Mouse (Mus musculus) left cerebral cortex, adult 8-10 months (tissue): ENCODE data around the gene Pif1. TPM values are rescaled to one million over a fixed set of nuclear protein-coding genes. Genes with fewer than 3 reads are reported as not detected.

Experiments used
- DNase-seq, 2 experiments: peaks; one replicate each; pipeline ENCODE4 v3.0.0; 2022; ENCODE audit warnings: low spot score in 2 of 2
- total RNA-seq, 4 experiments: library from RNA; stranded (reverse); gene quantifications; 2 replicates each; pipeline ENCODE4 v1.2.4; 2022

The Pif1 gene
- total RNA-seq, 4 experiments from 2014 or later = 0.18 to 0.63 (median 0.26) TPM

GRCm38 (mm10) chr9:65635766-65636165, 48.8 kb downstream of the Pif1 start:
- DNase-seq = no peak

DNA sequence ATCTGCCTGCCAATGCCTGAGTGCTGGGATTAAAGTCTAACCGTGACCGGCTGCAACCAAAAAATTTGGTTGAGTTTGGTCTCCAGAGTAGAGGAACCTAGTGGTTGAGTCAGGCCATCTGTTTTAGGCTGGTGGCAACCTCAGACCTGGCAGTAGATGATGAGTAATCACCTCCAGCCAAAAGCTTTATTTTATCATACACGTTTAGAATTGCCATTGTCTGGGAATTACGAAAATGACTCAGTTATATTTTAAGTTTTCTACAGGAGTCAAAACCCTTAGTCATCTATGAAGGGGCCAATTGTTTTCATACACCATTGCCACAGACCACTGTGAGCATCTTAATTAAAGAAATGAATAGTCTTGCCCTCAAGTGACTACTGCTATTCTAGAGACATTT, 50.0 kb downstream of the Pif1 start:
- no peak for DNase-seq

GRCm38 (mm10) chr9:65639065-65639464, 52.1 kb downstream of the Pif1 start:
- DNase-seq = no peak

DNA sequence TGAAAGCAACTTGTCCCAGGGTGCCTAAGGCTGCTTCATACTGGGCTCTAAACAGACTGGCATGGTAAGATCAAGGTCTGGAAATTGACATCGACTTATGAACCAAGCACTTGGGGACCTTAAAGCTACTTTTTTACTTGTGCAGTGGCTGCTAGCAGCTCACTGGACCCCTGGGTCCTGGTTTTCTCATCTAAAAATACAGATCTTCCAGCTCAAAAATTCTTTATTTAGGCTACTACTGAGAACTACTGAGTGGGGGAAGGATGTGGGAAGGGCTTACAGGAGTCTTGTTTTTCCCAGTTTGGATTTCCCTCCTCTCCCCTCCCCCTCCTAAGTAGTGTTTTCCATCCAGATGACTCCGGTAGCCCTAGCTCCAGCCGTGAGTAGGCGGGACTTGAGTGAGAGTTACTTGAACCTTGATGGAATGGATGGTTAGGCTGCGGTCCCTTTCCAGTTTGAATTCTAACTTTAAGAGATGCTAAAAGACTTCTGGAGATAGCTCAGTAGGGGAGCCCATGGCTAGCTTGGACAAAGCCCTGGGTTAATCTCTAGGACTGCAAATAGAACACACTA, 54.0 kb downstream of the Pif1 start:
- no peak for DNase-seq

- DNase-seq = no peak
These were observed 54.6 kb downstream of the Pif1 start for GRCm38 (mm10) chr9:65641446-65642052.

- DNase-seq = no peak
These were observed 55.6 kb downstream of the Pif1 start for GRCm38 (mm10) chr9:65642546-65642945.

- no peak for DNase-seq
These were observed 58.0 kb downstream of the Pif1 start for GRCm38 (mm10) chr9:65644960-65645359.

Other genes with a start within 250 kb of the Pif1 start
- 10 to 100 TPM; 27.3 to 31.1 (median 27.9) TPM for gene Pdcd7, start 241.1 kb upstream of the Pif1 start, total RNA-seq
- gene Ubap1l, start 226.1 kb upstream of the Pif1 start, total RNA-seq = 1 to 10 TPM; 4.0 to 5.0 (median 4.7) TPM
- gene Kbtbd13, start 195.5 kb upstream of the Pif1 start, total RNA-seq = under 1 TPM in 3 of 4 experiments, not detected in 1; 0.11 to 0.32 (median 0.12) TPM
- 1 to 10 TPM; 2.1 to 3.4 (median 3.2) TPM for gene Rasl12, start 188.7 kb upstream of the Pif1 start, total RNA-seq
- gene Slc51b, start 164.2 kb upstream of the Pif1 start, total RNA-seq = not detected
- gene Mtfmt, start 151.4 kb upstream of the Pif1 start, total RNA-seq = 10 to 100 TPM; 16.4 to 20.5 (median 16.9) TPM
- gene Spg21, start 126.2 kb upstream of the Pif1 start, total RNA-seq = 10 to 100 TPM; 33.6 to 43.7 (median 41.2) TPM
- 1 to 10 TPM; 3.8 to 6.4 (median 4.8) TPM for gene Ankdd1a, start 67.0 kb upstream of the Pif1 start, total RNA-seq
- 10 to 100 TPM; 16.3 to 24.5 (median 18.9) TPM for gene Plekho2, start 7.1 kb upstream of the Pif1 start, total RNA-seq
- gene Rbpms2, start 42.5 kb downstream of the Pif1 start, total RNA-seq = 1 to 10 TPM; 2.2 to 5.3 (median 3.0) TPM
- 100 to 1,000 TPM; 221 to 258 (median 249) TPM for gene Oaz2, start 80.8 kb downstream of the Pif1 start, total RNA-seq
- 10 to 100 TPM; 47.1 to 51.9 (median 49.0) TPM for gene Zfp609, start 240.4 kb downstream of the Pif1 start, total RNA-seq